Mouse (Mus musculus) CD8-positive naive resting alpha-beta T cell, adult 57 days (primary cell): Measurements from ENCODE around the gene Trim59. TPM values are rescaled to one million over a fixed set of nuclear protein-coding genes. Genes with fewer than 3 reads are reported as not detected.

Experiments used
- total RNA-seq: library from RNA; stranded (reverse); gene quantifications from one replicate; pipeline ENCODE4 v1.2.4, GENCODE M21; 2023

Gene Trim59
- 67.6 TPM for total RNA-seq

DNA sequence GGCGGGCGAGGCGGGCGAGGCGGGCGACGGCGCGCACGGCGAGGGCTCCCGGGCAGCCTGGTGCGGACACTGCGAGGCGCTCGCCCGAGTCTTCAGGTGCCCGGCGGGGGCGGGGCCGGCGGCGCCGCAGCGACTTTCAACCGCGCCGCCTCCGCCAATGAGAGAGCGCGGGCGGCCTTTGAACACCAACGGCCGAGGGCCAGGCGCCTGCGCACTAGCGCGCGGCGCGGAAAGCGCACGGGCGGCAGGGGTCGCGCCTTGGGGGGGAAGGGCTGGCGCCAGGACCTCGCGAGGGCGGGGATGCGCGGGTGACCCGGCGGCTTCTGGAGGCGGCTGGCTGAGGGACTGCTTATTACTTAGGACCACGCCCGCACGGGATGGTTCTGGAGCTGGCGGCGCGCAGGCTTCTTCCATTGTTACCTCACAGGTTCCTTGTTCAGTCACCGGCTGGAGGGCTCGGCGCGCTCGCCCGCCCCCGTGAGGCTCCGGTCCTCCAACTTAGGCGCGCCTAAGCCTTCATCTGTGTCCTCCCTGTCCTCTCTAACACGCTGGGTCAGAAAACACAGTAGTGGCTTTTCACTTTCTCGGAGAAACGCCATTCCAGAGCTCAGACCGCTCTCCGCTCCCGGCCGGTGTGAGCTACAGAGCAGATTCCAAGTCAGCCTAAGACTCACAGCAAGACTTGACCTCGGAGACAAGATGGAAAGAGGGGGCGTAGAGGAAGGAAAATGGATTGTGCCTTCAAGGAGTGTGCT is at the start of gene Trim59:
Gene Trim59, minus strand, starts transcription at position 111 of the 755 bp plus-strand sequence.

DNA sequence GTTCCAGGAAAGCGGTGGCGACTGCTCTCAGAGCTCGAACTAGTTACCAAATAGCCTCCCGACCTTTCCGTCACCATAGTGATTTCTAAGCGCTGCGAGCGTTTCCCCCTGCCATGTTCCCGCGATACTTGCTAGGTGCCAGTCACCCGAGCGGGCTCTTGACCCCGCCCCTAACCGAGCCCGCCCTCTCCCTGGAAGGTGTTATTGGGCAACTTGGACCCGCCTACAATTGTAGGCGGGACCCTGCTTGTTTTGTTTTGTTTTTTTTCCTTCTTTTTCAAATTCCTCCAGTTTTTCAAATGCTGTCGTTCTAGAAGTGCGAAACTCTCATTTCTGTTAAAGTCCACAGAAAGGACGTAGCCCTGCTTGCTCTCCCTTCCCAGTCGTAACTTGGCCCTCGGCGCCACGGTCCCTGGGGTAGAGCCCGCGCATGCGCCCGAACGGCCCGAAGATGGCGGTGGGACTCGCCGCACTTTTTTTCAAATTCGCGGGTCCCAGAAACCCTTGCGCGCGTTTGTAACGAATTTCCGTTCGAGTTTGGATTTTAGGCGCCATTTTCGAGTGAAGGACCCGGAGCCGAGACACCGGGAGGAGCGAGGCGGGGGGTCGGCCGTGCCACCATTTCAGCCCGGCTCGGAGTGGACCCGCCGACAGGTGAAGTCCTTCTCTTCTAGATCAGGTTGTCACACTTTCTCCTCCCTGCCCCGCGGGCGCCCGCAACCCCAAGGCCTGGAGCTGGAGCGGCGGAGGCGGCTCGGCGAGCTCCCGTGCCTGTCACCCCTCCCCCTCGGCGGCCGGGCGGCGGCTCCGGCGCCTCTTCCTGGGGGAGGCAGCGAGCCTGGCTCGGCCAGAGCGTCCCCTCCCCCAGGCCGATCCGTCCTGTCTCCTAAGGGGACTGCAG is 39.9 kb downstream of the Trim59 start, which contains the start of the genes Ift80 and Smc4:
Gene Ift80, minus strand, starts transcription at position 134 of the 901 bp plus-strand sequence.
Gene Smc4, plus strand, starts transcription at position 302 of the 901 bp plus-strand sequence.

Other genes starting within 250 kb of the Trim59 start
- gene 1110032F04Rik, start 175.2 kb downstream of the Trim59 start, total RNA-seq = 1.3 TPM
- gene Ift80, start 40.2 kb downstream of the Trim59 start, total RNA-seq = 88.8 TPM
- 360 TPM for gene Smc4, start 40.0 kb downstream of the Trim59 start, total RNA-seq
- gene Kpna4, start 82.4 kb upstream of the Trim59 start, total RNA-seq = 138 TPM
- not detected for gene Arl14, start 177.7 kb upstream of the Trim59 start, total RNA-seq